Mouse (Mus musculus) midbrain, postnatal 0 days (tissue): Measurements from ENCODE around the gene Aurkb. TPM values are rescaled to one million over a fixed set of nuclear protein-coding genes. Genes with fewer than 3 reads are reported as not detected.

Experiments
- ATAC-seq: fragments of 200-750 bp; cut with Nextera tagmentation; 2 replicates; pipeline ENCODE4 v1.8.0; 2017; ENCODE audit warnings: moderate number of reproducible peaks, mild to moderate bottlenecking, moderate TSS enrichment, moderate library complexity; ENCODE audit not compliant: low FRiP score
- DNase-seq: peaks from one replicate; pipeline ENCODE4 v3.0.0-alpha.2; 2015; ENCODE audit warnings: low spot score
- H3K27ac ChIP-seq: fragments of 300-500 bp; sonication (generic); 2 replicates; pipeline ENCODE4 v1.5.1; 2014; ENCODE audit warnings: low read depth, mild to moderate bottlenecking, low read length, mixed read lengths
- H3K27me3 ChIP-seq: fragments of 300-500 bp; sonication (generic); 2 replicates; pipeline ENCODE4 v1.6.1; 2014; ENCODE audit warnings: low read length, control low read depth, mixed read lengths; ENCODE audit not compliant: insufficient read depth
- H3K36me3 ChIP-seq: fragments of 300-500 bp; sonication (generic); 2 replicates; pipeline ENCODE4 v1.6.1; 2014; ENCODE audit warnings: low read length, control low read depth, mixed read lengths; ENCODE audit not compliant: insufficient read depth
- H3K4me1 ChIP-seq: fragments of 300-500 bp; sonication (generic); 2 replicates; pipeline ENCODE4 v1.6.1; 2014; ENCODE audit warnings: mild to moderate bottlenecking, control low read depth, antibody characterized with exemption, low read length, mixed read lengths; ENCODE audit not compliant: insufficient read depth
- H3K4me2 ChIP-seq: fragments of 300-500 bp; sonication (generic); 2 replicates; pipeline ENCODE4 v1.6.1; 2014; ENCODE audit warnings: low read depth, mild to moderate bottlenecking, low read length, mixed read lengths; ENCODE audit not compliant: poor library complexity, severe bottlenecking
- H3K4me3 ChIP-seq: fragments of 300-500 bp; sonication (generic); 2 replicates; pipeline ENCODE4 v1.5.1; 2014; ENCODE audit warnings: low read depth, mild to moderate bottlenecking, low read length, moderate library complexity
- H3K9ac ChIP-seq: fragments of 300-500 bp; sonication (generic); replicated peaks from 2 replicates; pipeline ENCODE4 v1.6.1; 2014; ENCODE audit warnings: mild to moderate bottlenecking, low read length, moderate library complexity, mixed read lengths; ENCODE audit not compliant: poor library complexity, severe bottlenecking
- H3K9me3 ChIP-seq: fragments of 300-500 bp; sonication (generic); 2 replicates; pipeline ENCODE4 v1.6.1; 2016; ENCODE audit warnings: low read length, control low read depth
- CTCF ChIP-seq: IDR thresholded peaks from 2 replicates; pipeline ENCODE4 v1.5.1; 2016; ENCODE audit warnings: antibody characterized with exemption, mild to moderate bottlenecking
- WGBS: fragments of 180-500 bp; shearing (Covaris S2); extraction: QIAGEN DNeasy Blood & Tissue Kit; methylation state at CpG from one replicate; pipeline ENCODE4 v1.1.7; 2014; 5-methylcytosine and 5-hydroxymethylcytosine counted together
- polyA plus RNA-seq: library from polyadenylated mRNA; unstranded; fragments of >200 nt; fragmentation: Nextera tagmentation; extraction: Ambion mirVana; gene quantifications from 2 replicates; pipeline ENCODE4 v1.2.1, GENCODE M21; 2015
- total RNA-seq: library from RNA; depleted of rRNA; stranded (reverse); fragments of >200 nt; gene quantifications from 2 replicates; pipeline ENCODE4 v1.2.3, GENCODE M21; 2014

Aurkb gene
- total and polyA plus RNA-seq, 2 experiments from 2014 or later, result 6.9 TPM

- WGBS, result under 1% methylated on average over 13 of the region's 13 CpGs
- Histone ChIP-seq H3K4me2 (peak overlapping the region; percentile 73), H3K27me3 (no peaks in the 10 kb centered on the region), H3K27ac (peak overlapping the region; percentile 68), H3K9me3 (no peaks in the 10 kb centered on the region), H3K9ac (peak overlapping the region; percentile 59), H3K36me3 (no peaks in the 10 kb centered on the region), H3K4me1 (peaks cover 12% of the 10 kb centered on the region; the same call in 1 of the 2 replicates), H3K4me3 (peak overlapping the region; percentile 48)
- no peak for TF ChIP-seq CTCF
- DNase-seq (no peak), ATAC-seq (0 out of 2 replicates have a peak, but pooled peaks have one; percentile 1)
These were observed 24.6 kb downstream of the Aurkb start for GRCm38 (mm10) chr11:69070093-69070492.

DNA sequence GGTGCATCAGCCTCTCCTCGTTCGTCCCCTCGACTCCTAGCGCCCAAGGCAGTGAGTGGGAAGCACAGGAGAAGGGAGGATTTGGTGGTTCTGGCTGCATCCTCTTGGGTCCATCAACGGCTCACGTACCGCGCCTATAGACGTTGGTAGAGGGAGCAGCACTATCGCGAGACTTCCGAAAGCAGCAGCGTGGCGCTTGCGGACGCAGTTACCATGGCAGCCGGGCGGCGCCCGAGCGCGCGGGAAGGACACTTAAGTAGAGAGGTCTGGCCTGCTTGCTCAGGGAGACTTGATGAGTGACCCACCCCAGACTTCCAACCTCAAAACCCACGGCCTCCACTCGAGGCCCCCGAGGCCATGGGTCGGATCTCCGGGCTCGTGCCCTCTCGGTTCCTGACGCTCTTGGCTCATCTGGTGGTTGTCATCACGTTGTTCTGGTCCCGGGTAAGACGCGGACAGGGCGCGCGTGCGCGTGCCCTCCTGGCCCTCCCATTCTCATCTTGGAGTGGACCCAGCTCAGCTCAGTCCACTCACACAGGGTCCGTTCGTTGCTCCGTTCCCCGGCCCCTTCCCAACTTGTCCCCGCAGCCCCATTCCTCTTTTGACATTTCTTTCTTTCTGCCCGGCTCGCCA lies 25.3 kb downstream of the Aurkb start, which contains the start of gene Tmem107:
Gene Tmem107, plus strand, starts transcription at position 217 of the 633 bp plus-strand sequence.
- Histone ChIP-seq H3K4me3 (peak within 1 kb of the TSS; percentile 48), H3K9ac (peak within 1 kb of the TSS; percentile 59), H3K4me2 (peak within 1 kb of the TSS; percentile 73), H3K27me3 (no peaks in the 10 kb centered on the region), H3K9me3 (no peaks in the 10 kb centered on the region), H3K27ac (peak within 1 kb of the TSS; percentile 68), H3K4me1 (peaks cover 12% of the 10 kb centered on the region; the same call in 1 of the 2 replicates), H3K36me3 (no peaks in the 10 kb centered on the region)
- peak; percentile 88 for ATAC-seq
- peak; percentile 97 for DNase-seq
- 0% methylated on average over 46 of the region's 47 CpGs for WGBS
- peak; percentile 34 for TF ChIP-seq CTCF

DNA sequence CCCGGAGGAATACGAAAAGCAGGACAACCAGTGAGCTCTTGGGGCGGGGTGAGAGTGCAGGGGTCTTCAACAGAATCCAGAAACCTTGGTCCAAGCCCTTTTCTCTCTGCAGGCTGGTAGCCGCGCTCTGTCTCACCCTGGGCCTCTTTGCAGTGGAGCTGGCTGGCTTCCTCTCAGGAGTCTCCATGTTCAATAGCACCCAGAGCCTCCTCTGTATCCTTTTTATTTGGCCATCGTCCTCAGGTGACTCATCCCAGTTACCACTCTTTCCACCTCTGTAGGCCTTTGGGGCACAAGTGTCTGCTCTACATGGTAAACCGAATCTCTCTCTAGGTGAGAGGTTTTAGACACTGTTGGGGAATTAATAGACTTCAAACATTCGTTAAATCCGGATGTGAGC lies 25.8 kb downstream of the Aurkb start:
- DNase-seq (no peak), ATAC-seq (no peak)
- Histone ChIP-seq H3K4me2 (peak overlapping the region; percentile 73), H3K27me3 (no peaks in the 10 kb centered on the region), H3K9ac (peak overlapping the region; percentile 59), H3K4me1 (peaks cover 12% of the 10 kb centered on the region; the same call in 1 of the 2 replicates), H3K36me3 (no peaks in the 10 kb centered on the region), H3K9me3 (no peaks in the 10 kb centered on the region), H3K4me3 (peak overlapping the region; percentile 48), H3K27ac (peak overlapping the region; percentile 68)
- 23% methylated on average over 9 of the region's 9 CpGs for WGBS
- no peak for TF ChIP-seq CTCF

DNA sequence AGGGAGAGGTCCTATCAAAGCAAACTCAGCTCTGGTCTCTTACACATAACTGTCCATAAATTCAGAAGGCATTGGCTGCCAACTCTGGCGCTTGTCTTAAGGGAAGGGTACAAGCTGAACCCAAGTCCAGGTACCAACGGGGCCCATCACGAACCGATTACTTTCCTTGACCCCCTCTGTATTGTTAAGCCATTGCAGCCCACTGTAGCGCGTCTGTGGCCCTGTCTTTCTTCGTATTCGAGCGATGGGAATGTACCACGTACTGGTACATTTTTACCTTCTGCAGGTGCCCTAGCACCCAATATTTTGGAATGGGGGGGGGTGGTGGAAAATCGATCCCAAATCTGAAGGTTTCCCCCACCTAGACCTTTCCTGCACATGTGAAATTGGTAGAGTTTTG lies 26.8 kb downstream of the Aurkb start:
- peak overlapping the region; percentile 93 for H3K27ac ChIP-seq
- peak overlapping the region; percentile 25; the same call in 1 of the 2 replicates for H3K9ac ChIP-seq
- H3K9me3 ChIP-seq, result no peaks in the 10 kb centered on the region
- 89% methylated on average over 11 of the region's 11 CpGs for WGBS
- H3K27me3 ChIP-seq, result no peaks in the 10 kb centered on the region
- TF ChIP-seq CTCF, result no peak
- ATAC-seq, result no peak
- no peaks in the 10 kb centered on the region for H3K36me3 ChIP-seq
- peaks cover 9% of the 10 kb centered on the region; the same call in 1 of the 2 replicates for H3K4me1 ChIP-seq
- DNase-seq, result no peak
- H3K4me3 ChIP-seq, result peak overlapping the region; percentile 27; the same call in 1 of the 2 replicates
- H3K4me2 ChIP-seq, result peak overlapping the region; percentile 54

GRCm38 (mm10) chr11:69072666-69073064 lies 27.2 kb downstream of the Aurkb start:
- DNase-seq, result no peak
- Histone ChIP-seq H3K9ac (peak overlapping the region; percentile 25; the same call in 1 of the 2 replicates), H3K36me3 (no peaks in the 10 kb centered on the region), H3K4me1 (peaks cover 9% of the 10 kb centered on the region; the same call in 1 of the 2 replicates), H3K27ac (peak overlapping the region; percentile 93), H3K4me3 (peak overlapping the region; percentile 27), H3K27me3 (no peaks in the 10 kb centered on the region), H3K4me2 (peak overlapping the region; percentile 54), H3K9me3 (no peaks in the 10 kb centered on the region)
- WGBS, result 5% methylated on average over 9 of the region's 9 CpGs
- no peak for ATAC-seq
- no peak for TF ChIP-seq CTCF
